Mouse (Mus musculus) adrenal gland, postnatal 36 days (tissue): ENCODE measurements around the gene Ppp1ca. TPM values are rescaled to one million over a fixed set of nuclear protein-coding genes. Genes with fewer than 3 reads are reported as not detected.

ENCODE experiments used
- DNase-seq, 2 experiments: peaks; one replicate each; pipeline ENCODE4 v3.0.0; 2021; ENCODE audit warnings: mixed read lengths in 1 of 2
- total RNA-seq, 2 experiments: library from RNA; stranded (reverse); gene quantifications; 2 replicates each; pipeline ENCODE4 v1.2.3; 2021

The Ppp1ca gene
- total RNA-seq, 2 experiments from 2014 or later, result 403 to 410 TPM

GRCm38 (mm10) chr19:4213524-4213974 is 21.7 kb downstream of the Ppp1ca start:
- DNase-seq, result peak; percentile 72 to 78

- peak; percentile 63 to 81 for DNase-seq
Observed at GRCm38 (mm10) chr19:4214071-4214770, 22.4 kb downstream of the Ppp1ca start, which contains the start of the genes Clcf1 and AC109138.7. Gene Clcf1 (plus strand): TSS chr19:4214238. Gene AC109138.7 (plus strand): TSS chr19:4214357.

GRCm38 (mm10) chr19:4214771-4215450 is 23.0 kb downstream of the Ppp1ca start:
- DNase-seq, result peak; percentile 48 to 62

GRCm38 (mm10) chr19:4215451-4215840 is 23.6 kb downstream of the Ppp1ca start:
- DNase-seq, result no peak

GRCm38 (mm10) chr19:4216041-4216685 is 24.3 kb downstream of the Ppp1ca start:
- DNase-seq, result peak; percentile 51 to 67

GRCm38 (mm10) chr19:4217140-4217539 is 25.3 kb downstream of the Ppp1ca start:
- no peak for DNase-seq

- no peak for DNase-seq
Observed at GRCm38 (mm10) chr19:4217855-4218254, 26.0 kb downstream of the Ppp1ca start.

- no peak for DNase-seq
Observed at GRCm38 (mm10) chr19:4218293-4218692, 26.4 kb downstream of the Ppp1ca start.

GRCm38 (mm10) chr19:4218784-4219183 is 26.9 kb downstream of the Ppp1ca start:
- no peak for DNase-seq

GRCm38 (mm10) chr19:4219943-4220342 is 28.1 kb downstream of the Ppp1ca start:
- no peak for DNase-seq

- no peak for DNase-seq
Observed at GRCm38 (mm10) chr19:4220416-4220815, 28.6 kb downstream of the Ppp1ca start.

GRCm38 (mm10) chr19:4220957-4221743 is 29.3 kb downstream of the Ppp1ca start:
- peak; percentile 24 to 32 for DNase-seq

GRCm38 (mm10) chr19:4222165-4222564 is 30.3 kb downstream of the Ppp1ca start:
- DNase-seq, result peak; percentile 54 to 67

GRCm38 (mm10) chr19:4226779-4227178 is 34.9 kb downstream of the Ppp1ca start:
- DNase-seq, result no peak

GRCm38 (mm10) chr19:4227446-4227845 is 35.6 kb downstream of the Ppp1ca start:
- no peak for DNase-seq

GRCm38 (mm10) chr19:4227894-4228678 is 36.2 kb downstream of the Ppp1ca start:
- DNase-seq, result peak; percentile 72 to 78

- no peak for DNase-seq
Observed at GRCm38 (mm10) chr19:4228891-4229290, 37.0 kb downstream of the Ppp1ca start.

GRCm38 (mm10) chr19:4229451-4230076 is 37.7 kb downstream of the Ppp1ca start:
- no peak for DNase-seq

- DNase-seq, result peak; percentile 78 to 80
Observed at GRCm38 (mm10) chr19:4230415-4230814, 38.5 kb downstream of the Ppp1ca start.
